Mouse (Mus musculus) lung, postnatal 4 days (tissue): ENCODE results near the gene A530032D15Rik.
"Not testable (repeated sequence)": the region's sequence is repeated elsewhere in the genome, so short reads cannot be mapped to it uniquely, and the experiment has no call there.

ENCODE experiments used
- DNase-seq, 2 experiments: peaks; one replicate each; pipeline ENCODE4 v3.0.0; 2021

The A530032D15Rik gene

DNA sequence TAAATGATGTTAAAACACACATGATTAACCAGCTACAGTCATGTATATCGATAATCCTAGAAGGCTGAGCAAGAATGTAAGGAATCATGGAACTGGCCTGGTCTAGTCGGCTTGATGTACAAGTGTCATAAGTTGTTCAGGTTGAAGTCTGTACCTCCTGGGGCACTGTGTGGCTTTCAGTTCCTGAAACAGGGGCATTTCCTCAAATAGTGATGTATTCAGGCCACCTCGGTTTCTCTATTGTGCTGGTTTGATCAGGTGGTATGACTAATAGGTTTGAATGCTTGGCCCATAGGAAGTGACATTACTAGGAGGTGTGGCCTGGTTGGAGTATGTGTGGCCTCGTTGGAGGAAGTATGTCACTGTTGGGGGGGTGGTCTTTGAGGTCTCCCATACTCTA lies 75.3 kb downstream of the A530032D15Rik start:
- not testable (repeated sequence) for DNase-seq

DNA sequence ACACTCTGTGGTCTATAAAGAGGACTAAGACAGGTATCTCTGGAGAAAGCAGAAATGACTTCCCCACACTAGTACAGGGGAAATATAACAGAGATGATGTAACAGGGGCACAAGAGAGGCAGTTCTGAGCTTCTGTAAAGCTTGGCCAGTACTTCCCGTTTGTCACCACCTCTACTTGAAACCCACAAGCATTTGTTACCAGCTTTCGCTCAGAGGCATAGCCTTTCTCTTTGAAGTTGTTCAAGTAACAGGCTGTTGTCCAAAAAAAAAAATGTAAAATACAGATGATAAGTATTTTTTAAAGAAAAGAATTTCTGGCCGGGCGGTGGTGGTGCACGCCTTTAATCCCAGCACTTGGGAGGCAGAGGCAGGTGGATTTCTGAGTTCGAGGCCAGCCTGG lies 76.0 kb downstream of the A530032D15Rik start:
- not testable (repeated sequence) for DNase-seq
